Mouse (Mus musculus) frontal cortex, adult (tissue): ENCODE data around the gene A930004D18Rik.
A peak's percentile ranks its signal among the peaks of the same experiment; 100 is the strongest.

Experiments used
- ATAC-seq: cut with Nextera tagmentation; 2 replicates; pipeline ENCODE4 v1.9.2; 2017; ENCODE audit warnings: mild to moderate bottlenecking, moderate library complexity, mixed read lengths; ENCODE audit not compliant: low TSS enrichment

A930004D18Rik gene

GRCm38 (mm10) chr2:18038141-18038752, 710 bp upstream of the A930004D18Rik start:
- ATAC-seq = no peak

DNA sequence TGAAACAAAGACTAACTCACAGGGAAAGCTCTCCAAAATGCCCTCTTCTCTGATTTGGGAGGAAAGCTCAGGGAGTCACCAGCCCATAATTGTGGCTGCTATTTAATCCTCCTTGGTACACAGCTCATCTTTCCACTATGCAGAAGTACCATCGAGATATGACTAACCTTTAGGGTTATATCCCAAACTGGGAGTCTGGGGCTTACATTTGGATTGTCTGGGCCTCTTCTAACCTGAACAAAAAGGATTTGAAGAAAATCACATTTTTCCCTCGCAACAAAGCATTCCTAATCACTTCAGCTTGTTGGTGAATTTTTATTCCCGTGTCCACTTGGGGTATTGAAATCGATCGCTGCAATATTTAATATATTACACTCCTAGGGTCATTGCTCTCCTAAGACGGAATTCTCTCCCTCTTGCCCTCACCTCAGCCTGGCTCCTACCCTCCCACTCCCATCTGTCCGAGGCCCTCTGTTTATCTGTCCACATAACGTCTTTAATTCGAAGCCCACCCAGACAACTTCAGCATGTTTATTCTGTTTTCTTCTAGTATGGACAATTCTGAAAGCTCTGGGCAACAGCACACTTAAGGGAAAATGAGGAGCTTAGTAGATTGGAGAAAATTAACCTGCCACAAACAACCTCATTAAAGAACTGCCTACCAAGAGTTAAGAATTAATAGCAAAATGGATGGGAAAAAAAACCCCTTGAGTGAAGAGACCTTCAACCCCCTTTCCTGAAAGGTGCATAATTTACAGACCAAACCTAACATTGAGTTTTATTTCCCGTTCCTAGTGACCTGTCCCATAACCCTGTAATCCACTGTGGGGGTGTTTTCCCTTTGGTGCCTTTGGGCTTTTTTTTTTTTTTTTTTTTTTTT, 2.9 kb downstream of the A930004D18Rik start:
- ATAC-seq = no peak

DNA sequence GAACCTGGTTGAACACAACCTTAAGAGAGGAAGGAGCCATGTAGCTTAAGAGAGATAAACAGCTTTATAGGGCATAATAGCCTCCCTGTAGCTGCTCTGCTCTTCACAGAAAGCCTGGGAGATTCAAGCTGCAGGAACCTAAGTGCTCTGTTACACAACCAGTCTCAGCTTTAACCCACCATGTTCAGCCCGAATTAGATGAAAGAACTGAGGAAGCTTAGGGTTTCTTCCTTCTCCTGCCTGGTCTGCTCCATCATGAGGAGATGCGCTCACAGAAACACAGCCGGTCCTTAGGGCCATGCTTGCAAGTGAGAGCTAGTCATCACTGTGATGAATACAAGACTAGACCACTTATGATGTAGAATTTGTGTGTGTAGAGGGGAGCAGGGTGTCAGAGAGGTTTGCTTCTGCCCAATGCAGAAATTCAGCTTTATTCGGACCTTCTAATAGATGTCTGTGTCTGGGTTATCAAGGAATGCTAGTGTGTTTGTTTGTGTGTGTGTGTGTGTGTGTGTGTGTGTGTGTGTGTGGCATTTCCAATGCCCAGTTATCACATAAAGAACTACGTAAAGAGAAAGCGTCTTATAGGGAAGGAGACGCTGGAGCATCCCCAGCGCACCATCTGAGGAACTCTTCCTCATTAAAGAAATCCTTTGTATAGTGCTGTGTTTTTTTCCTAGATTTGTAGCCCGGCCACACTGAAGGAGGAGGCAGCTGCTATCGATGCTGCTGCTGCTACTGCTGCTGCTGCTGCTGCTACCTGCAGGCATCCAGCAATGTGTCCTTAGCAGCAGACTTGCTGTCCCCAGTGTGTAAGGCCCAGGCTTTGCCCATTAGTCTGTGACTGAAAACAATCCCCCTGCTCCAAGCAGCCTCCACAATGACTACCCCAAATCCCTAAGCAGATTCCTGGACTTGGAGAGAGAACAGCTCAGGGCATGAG, 4.1 kb downstream of the A930004D18Rik start:
- no peak for ATAC-seq

DNA sequence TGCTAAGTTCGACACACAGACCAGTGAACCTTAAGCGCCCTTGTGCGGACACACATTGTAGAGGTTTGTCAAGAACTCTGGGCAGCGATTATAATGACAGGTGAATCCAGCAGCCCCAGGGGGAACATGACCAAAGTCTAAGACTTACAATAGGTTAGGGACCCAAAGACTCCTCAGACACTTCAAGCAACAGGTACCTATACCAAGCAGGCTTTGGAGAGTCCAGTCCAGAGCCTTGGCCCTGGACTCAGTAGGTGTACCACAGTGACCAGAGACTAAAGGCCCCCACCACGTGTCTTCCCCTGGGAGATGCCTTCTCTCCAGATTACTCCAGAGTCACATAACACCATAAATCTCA, 5.0 kb downstream of the A930004D18Rik start:
- ATAC-seq = no peak

DNA sequence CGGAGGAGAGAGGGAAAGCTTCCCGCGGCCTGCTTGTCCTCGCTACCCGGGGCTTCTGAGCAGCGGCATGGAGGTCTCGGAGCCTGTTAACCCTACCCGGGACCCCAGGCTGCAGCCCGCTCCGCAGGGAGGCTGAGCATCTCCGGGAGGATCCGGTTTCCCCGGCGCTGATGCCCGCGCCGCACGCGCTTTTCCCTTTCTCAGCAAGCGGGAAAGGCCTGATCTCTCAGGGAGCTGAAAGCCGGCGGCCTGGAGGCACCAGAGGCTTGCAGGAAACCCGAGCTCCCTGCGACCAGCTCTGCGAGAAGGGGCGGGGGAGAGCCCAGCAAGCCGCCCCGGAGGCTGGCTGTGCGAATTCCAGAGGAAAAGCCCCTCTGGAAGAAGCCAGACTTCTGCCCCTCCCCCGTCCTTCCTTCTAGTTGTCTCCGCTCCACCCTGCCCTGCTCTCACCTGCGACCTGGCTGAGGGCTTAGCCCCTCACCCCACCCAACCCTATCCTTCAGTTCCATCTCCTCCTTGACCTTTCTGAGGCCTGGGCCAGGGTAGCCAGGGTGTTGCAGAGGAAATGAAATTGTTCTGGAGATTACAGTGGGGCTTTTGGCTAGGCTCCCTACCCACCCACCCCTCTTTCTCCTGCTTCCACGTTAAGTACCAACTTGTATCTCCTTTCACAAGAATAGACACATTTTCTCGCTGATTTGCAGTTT, 5.6 kb downstream of the A930004D18Rik start:
- no peak for ATAC-seq

DNA sequence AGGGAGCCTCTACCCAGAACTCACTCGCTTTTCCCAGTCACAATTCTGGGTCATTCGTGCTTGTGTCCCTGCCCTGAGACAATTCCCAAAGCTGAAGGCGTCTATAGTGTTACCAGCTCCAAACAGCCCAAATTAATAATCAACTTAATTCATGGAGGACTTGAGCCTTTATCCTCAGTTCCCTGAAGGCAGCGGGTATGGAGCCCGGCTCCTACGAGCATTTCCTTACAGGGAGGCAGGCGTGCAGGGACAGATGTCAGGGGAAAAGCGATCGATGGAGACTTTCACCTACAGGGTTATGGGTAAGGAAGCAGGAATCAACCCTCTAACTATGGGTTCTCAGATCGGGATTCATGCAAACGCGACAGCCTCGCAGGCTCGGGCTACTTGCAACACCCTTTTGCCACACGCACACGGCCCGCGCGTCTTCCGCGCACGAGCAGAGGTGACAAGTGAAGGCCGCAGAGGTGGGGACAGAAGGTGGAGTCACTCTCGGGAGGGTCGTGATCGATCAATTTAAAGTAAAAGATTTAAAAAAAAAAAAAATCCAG, 6.2 kb downstream of the A930004D18Rik start:
- no peak for ATAC-seq

DNA sequence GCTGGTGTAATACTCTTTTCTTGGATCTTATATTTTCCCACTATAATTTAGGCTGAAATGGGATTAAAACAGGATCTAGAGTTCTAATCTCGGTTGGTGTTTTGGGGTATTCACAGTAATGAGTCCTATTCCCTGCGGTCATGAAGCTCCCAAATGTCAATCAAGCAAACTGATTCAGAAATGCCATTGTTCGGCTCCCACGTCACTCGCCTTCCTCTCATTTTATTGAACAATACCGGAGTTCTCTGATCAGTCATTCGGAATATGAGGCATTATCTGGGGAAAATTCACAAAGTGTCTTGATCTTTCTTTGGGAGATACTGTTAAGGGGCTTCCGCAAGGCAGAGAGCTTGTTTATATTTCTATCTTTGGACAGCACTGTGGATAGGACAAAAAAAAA, 7.0 kb downstream of the A930004D18Rik start:
- no peak for ATAC-seq

DNA sequence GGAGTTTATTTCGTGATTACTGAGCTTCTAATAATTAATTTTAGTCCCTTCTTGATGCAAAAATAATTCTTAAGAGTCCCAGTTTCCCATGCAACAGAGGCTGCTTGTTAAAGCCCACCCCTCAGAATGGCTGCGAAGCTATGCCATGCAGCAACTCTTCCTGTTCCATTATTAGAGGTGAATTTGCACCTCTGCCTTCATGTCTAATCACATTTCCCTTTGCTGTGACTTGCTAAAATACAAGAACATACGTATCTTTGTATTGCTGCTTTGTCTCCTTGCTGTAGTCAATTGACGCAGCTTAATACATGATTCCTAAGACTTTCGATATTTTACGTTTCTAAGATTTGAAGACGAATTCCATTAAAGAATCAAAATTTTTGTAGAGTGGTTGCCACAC, 7.9 kb downstream of the A930004D18Rik start:
- no peak for ATAC-seq

DNA sequence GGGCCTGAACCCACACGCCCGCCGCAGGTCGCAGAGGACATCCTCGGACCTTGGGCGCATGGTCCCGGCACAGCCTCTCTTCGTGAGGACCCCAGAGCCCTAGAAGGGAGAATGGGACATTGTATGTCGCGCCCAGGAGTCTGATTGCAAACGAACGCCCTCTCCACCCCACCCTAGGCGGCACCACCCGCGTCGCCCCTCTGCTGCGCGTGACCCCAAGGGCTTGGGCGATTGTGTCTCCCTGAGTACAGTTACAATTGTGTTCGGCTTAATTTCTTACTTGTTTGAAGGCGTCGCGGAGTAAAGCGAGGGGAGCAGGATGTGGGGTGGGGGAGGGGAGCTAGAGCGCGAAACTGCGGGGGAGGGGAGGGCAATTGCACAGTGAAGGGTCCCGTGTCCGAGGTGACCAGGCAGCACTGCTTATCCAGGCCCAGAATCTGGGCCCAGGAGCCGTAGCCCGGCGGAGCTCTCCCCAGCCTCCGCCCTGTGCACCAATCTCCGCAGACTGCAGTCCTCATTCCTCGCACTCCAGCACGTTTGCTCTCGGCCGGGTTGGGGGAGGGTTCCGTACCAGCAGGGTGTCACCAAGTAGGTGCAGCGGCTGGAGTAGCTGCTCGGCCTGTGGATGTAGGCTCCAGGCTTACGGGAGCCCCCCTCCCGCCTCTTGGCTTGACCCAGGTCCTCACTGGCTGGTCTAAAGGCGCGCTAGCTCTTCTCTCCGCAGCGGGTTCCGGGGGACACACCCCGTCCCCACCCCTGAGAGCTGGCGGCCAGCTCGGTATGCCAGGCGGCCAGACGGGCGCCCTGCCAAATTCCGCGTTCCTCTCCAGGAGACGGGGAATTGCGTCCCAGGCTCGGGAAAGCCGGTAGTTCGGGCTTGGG, 9.2 kb downstream of the A930004D18Rik start:
- ATAC-seq = peak; percentile 44

GRCm38 (mm10) chr2:18027448-18028139, 9.9 kb downstream of the A930004D18Rik start:
- ATAC-seq = peak; percentile 80

- peak; percentile 18 for ATAC-seq
These were observed 11.2 kb downstream of the A930004D18Rik start for GRCm38 (mm10) chr2:18026116-18026947.

DNA sequence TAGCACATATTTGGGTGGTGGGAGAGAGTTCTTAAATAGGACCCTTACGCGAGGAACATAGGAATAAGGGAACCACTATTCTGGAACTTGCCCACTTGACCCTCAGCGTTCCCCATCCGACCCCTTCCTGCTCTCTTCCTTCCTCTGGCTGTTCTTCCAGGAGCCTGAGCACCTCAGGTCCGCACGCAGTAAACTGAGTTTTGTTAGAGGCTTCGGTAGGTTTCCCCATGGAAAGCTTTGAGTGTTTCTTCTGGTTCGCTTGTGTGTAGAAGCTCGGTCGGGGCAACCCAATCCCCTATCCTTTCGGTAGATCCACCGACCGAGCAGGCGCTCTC, 11.8 kb downstream of the A930004D18Rik start:
- ATAC-seq = no peak

DNA sequence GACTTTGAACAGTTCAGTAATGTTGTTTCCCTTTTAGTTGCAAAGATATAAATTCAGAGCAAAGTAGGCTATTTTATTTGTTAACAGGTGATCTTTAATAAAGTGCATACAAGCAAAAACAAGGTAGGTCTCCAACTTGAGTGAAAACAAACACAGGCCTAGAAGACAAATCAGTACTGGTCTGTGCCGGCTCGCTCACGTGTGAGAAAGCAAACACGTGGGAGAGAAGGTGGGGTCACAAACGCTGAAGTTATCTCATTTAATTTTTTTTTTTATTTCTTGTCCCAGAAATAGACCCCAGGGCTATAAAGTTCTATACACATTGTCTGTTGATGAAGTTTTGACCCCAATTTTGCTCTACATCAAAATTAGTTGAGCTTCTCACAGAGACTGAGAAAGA, 12.4 kb downstream of the A930004D18Rik start:
- no peak for ATAC-seq

- no peak for ATAC-seq
These were observed 14.7 kb downstream of the A930004D18Rik start for GRCm38 (mm10) chr2:18022886-18023285.

DNA sequence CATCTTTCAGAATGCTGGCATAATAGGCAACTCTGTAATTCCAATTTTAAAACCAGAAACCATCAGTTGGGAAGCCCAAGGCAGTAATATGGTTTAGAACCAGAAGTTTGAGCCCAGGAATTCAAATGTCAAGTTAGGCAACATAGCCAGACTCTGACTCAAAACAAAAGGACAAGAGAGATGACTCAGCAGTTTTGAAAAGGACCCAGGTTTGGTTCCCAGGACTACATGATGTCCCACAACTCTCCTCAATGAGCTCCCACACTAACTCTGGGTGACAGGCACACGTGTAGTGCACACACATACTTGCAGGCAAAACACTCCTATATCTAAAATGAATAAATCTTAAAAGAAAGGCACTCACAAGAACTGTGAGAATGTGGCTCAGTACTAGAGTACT, 18.4 kb downstream of the A930004D18Rik start:
- no peak for ATAC-seq

GRCm38 (mm10) chr2:18017321-18017720, 20.2 kb downstream of the A930004D18Rik start:
- ATAC-seq = no peak

- ATAC-seq = no peak
These were observed 20.9 kb downstream of the A930004D18Rik start for GRCm38 (mm10) chr2:18016639-18017038.

DNA sequence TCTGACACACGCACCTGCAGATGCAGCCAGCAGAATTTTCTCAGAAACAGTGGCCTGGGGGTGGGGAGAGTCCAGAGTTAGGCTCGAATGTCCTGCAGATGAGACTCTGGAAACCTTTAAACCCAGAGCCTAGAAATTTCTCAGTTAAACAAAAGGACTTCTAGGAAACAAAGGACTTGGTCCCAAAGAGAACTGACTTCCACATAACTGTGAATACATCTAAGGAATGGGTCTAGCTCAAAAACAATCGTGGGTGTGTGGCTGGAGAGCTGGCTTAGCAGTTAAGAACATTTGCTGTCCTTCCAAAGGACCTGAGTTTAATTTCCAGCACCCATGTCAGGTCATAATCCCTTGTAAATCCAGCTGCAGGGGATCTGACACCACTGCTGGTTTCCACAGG, 22.0 kb downstream of the A930004D18Rik start:
- no peak for ATAC-seq

DNA sequence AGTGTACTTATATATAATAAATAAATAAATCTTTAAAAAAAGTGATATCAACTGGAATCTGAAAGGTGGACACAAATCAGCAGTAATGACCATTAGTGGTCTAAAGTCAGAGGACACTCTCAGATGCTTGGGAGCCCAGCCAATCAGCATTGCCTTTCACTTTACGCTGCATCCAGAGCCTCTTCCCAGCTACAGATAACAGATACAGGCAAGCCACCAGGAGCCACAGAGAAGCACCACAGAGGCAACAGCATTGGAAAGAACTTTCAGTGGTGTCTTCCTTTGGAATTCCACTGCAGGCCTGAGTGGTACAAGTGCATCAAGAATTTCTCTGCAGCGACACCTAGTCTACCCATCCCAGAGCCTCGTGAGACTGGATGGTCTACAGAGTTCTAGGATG, 24.7 kb downstream of the A930004D18Rik start:
- no peak for ATAC-seq
